Mouse (Mus musculus) hindbrain, embryonic 16.5 days (tissue): ENCODE results near the gene Zw10. TPM values are rescaled to one million over a fixed set of nuclear protein-coding genes. Genes with fewer than 3 reads are reported as not detected.

ENCODE experiments used
- ATAC-seq: fragments of 200-750 bp; cut with Nextera tagmentation; 2 replicates; pipeline ENCODE4 v1.8.0; 2017; ENCODE audit warnings: moderate TSS enrichment, moderate library complexity
- H3K27ac ChIP-seq: fragments of 300-500 bp; sonication (generic); 2 replicates; pipeline ENCODE4 v1.5.1; 2014; ENCODE audit warnings: low read depth, mild to moderate bottlenecking, control low read depth, low read length, moderate library complexity
- H3K27me3 ChIP-seq: fragments of 300-500 bp; sonication (generic); replicated peaks from 2 replicates; pipeline ENCODE4 v1.6.1; 2014; ENCODE audit warnings: low read length; ENCODE audit not compliant: control insufficient read depth, insufficient read depth
- H3K36me3 ChIP-seq: fragments of 300-500 bp; sonication (generic); 2 replicates; pipeline ENCODE4 v1.6.1; 2014; ENCODE audit warnings: mild to moderate bottlenecking, low read length, moderate library complexity, mixed read lengths; ENCODE audit not compliant: control insufficient read depth, insufficient read depth
- H3K4me1 ChIP-seq: fragments of 300-500 bp; sonication (generic); 2 replicates; pipeline ENCODE4 v1.6.1; 2014; ENCODE audit warnings: low read depth, low read length; ENCODE audit not compliant: control insufficient read depth, insufficient read depth
- H3K4me2 ChIP-seq: fragments of 300-500 bp; sonication (generic); 2 replicates; pipeline ENCODE4 v1.6.1; 2014; ENCODE audit warnings: mild to moderate bottlenecking, low read length, control low read depth, moderate library complexity
- H3K4me3 ChIP-seq: fragments of 300-500 bp; sonication (generic); 2 replicates; pipeline ENCODE4 v1.5.1; 2014; ENCODE audit warnings: mild to moderate bottlenecking, low read length, control low read depth, moderate library complexity
- H3K9ac ChIP-seq: fragments of 300-500 bp; sonication (generic); 2 replicates; pipeline ENCODE4 v1.6.1; 2014; ENCODE audit warnings: low read depth, mild to moderate bottlenecking, control low read depth, low read length, moderate library complexity
- H3K9me3 ChIP-seq: fragments of 300-500 bp; sonication (generic); 2 replicates; pipeline ENCODE4 v1.6.1; 2014; ENCODE audit warnings: mild to moderate bottlenecking, low read length, moderate library complexity; ENCODE audit not compliant: control insufficient read depth
- WGBS: fragments of 180-500 bp; shearing (Covaris S2); extraction: QIAGEN DNeasy Blood & Tissue Kit; methylation state at CpG from one replicate; pipeline ENCODE4 v1.1.7; 2014; 5-methylcytosine and 5-hydroxymethylcytosine counted together
- polyA plus RNA-seq: library from polyadenylated mRNA; unstranded; fragments of >200 nt; fragmentation: Nextera tagmentation; extraction: Ambion mirVana; gene quantifications from 2 replicates; pipeline ENCODE4 v1.2.1, GENCODE M21; 2015

The Zw10 gene
- polyA plus RNA-seq, 1 experiment from 2014 or later, result 22.9 TPM

DNA sequence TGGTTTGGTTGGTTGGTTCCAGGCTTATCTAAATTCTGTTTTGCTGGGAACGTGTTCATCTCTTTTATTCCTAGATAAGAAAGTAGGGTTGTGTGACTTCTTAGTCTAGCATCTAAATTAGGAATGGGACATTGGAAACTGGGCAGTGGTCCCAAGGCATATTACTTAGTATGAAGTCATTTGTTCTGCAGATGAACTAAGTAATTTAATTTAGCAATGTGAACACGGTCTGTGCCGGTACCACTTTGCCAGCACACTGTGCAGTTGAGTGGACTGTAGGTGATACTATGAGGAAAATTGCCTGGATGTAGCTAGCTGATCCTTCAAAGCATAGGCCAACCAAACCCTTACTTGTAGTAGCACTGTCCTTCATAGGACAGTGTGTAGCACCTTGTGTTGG, 21.4 kb downstream of the Zw10 start:
- no peak overlapping the region for H3K9ac ChIP-seq
- 83% methylated on average over 3 of the region's 3 CpGs for WGBS
- no peak for ATAC-seq

DNA sequence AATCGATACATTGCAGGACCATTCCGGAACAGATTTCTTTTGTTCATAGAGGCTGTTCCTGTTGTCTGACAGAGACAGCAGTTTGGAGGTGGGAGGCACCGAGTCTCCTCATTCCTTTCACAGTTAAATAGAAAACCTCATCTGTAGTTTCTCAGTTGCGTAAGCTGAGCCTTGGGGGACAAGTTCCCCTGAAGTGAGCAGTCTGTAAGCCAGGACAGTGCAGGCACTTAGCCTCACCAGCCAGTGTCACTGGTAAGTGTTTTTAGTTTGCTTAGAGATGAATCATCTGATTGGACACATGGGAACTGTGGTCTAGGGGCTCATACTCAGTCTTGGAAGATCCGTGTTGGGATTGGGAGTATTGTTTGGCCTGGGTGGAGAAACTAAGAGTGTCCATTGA, 25.7 kb downstream of the Zw10 start, which contains the start of gene Tmprss5:
Tmprss5 (plus strand) TSS at position 154 of the 400 bp plus-strand sequence.
- WGBS, result 42% methylated on average over 5 of the region's 5 CpGs
- no peaks in the 10 kb centered on the region for H3K9me3 ChIP-seq
- no peak within 1 kb of the TSS for H3K4me2 ChIP-seq
- no peak within 1 kb of the TSS for H3K4me3 ChIP-seq
- no peaks in the 10 kb centered on the region for H3K27me3 ChIP-seq
- peaks cover 14% of the 10 kb centered on the region for H3K36me3 ChIP-seq
- H3K4me1 ChIP-seq, result no peaks in the 10 kb centered on the region
- no peak within 1 kb of the TSS for H3K27ac ChIP-seq
- no peak for ATAC-seq
- H3K9ac ChIP-seq, result no peak within 1 kb of the TSS

More for the DNA sequence above, 21.4 kb downstream of the Zw10 start:
- Histone ChIP-seq H3K4me1 (no peaks in the 10 kb centered on the region), H3K36me3 (peaks cover 22% of the 10 kb centered on the region), H3K9me3 (no peaks in the 10 kb centered on the region), H3K27me3 (no peaks in the 10 kb centered on the region), H3K4me3 (no peak overlapping the region), H3K4me2 (no peak overlapping the region), H3K27ac (no peak overlapping the region)

DNA sequence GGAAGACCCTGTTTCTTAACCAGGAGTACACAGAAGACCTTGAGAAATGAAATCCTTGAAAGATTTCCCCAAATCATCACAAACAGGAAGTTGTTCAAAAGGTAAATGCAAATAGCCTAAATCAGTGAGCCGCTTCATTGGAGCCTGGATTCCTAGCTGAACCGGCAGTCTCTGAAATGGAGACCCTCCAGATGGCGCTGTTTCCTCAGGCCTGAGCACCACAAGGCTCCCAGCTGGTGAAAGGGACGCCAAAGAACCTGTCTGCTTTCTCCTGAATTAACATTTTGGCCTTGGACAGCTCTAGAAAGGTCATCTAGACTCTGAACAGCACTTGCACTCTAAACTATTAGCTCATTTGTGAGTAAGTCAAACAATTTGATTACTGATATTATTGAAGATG, 26.1 kb downstream of the Zw10 start:
- H3K4me2 ChIP-seq, result no peak overlapping the region
- H3K4me1 ChIP-seq, result no peaks in the 10 kb centered on the region
- peaks cover 14% of the 10 kb centered on the region for H3K36me3 ChIP-seq
- 0 out of 2 replicates have a peak, but pooled peaks have one; percentile 45 for ATAC-seq
- H3K9ac ChIP-seq, result no peak overlapping the region
- no peak overlapping the region for H3K4me3 ChIP-seq
- H3K9me3 ChIP-seq, result no peaks in the 10 kb centered on the region
- no peaks in the 10 kb centered on the region for H3K27me3 ChIP-seq
- no peak overlapping the region for H3K27ac ChIP-seq
- 3% methylated on average over 4 of the region's 4 CpGs for WGBS

DNA sequence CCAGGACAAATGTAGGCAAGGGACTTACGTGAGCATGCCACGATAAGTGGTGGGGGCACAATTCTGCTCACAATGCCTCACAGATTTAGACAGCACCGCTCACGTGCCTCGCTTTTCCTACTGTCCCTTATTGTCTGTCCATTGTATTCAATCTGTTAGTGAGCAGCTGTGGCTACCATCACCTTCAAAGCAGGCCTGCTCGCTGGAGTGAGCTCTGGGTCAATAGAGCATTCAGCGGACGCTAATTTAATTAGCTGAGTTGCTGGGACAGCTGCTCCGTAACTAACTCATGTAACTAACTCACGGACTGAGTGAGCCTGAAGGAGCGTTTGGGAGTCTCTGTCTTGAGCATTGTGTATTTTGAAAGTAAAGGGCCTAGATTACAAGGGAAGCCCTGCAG, 31.9 kb downstream of the Zw10 start:
- Histone ChIP-seq H3K4me1 (no peaks in the 10 kb centered on the region), H3K9me3 (no peaks in the 10 kb centered on the region), H3K4me3 (no peak overlapping the region), H3K27ac (no peak overlapping the region), H3K9ac (no peak overlapping the region), H3K4me2 (no peak overlapping the region), H3K27me3 (no peaks in the 10 kb centered on the region), H3K36me3 (no peaks in the 10 kb centered on the region)
- 20% methylated on average over 11 of the region's 11 CpGs for WGBS
- ATAC-seq, result no peak

DNA sequence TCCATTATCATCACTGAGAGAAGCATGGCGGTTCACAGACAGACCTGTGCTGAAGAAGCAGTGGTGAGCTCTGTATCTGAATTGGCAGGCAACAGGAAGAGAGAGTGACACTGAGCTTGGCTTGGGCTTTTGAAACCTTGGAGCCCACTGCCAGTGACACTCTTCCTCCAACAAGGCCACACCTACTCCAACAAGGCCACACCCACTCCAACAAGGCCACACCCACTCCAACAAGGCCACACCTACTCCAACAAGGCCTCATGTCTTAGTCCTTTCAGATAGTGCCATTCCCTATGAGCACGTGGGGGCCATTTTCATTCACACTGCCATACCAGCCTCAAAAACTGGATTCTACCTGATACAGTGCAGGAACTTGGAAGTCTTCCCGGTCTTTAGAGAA, 43.5 kb downstream of the Zw10 start:
- Histone ChIP-seq H3K4me2 (no peak overlapping the region), H3K9me3 (no peaks in the 10 kb centered on the region), H3K4me3 (no peak overlapping the region), H3K4me1 (peaks cover 7% of the 10 kb centered on the region), H3K36me3 (no peaks in the 10 kb centered on the region), H3K27me3 (no peaks in the 10 kb centered on the region), H3K9ac (no peak overlapping the region), H3K27ac (no peak overlapping the region)
- 93% methylated on average over 3 of the region's 3 CpGs for WGBS
- ATAC-seq, result no peak

DNA sequence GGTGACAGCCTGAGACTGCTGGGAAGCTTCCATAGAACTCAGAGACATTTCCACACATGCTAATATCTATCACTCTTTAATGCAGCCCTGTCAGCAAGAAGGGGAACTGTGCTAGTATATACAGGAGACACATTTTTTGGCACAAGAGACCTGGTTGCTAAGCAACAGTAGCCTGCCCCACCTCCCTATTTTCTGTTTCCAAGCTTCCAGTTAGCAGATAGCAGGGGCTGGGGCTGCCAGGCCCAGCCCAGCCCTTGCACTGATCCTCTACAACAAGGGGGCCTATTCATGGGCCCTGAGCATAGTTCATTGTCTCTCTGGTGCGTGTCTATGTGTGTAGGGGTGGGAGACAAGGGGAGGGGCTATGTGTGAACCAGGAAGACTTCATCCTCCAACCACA, 46.9 kb downstream of the Zw10 start:
- Histone ChIP-seq H3K27me3 (no peaks in the 10 kb centered on the region), H3K9ac (no peak overlapping the region), H3K4me1 (peaks cover 7% of the 10 kb centered on the region), H3K9me3 (no peaks in the 10 kb centered on the region), H3K4me3 (no peak overlapping the region), H3K36me3 (no peaks in the 10 kb centered on the region), H3K27ac (no peak overlapping the region), H3K4me2 (no peak overlapping the region)
- WGBS, result 14% methylated on average over 1 of the region's 1 CpGs
- ATAC-seq, result peak; percentile 88

DNA sequence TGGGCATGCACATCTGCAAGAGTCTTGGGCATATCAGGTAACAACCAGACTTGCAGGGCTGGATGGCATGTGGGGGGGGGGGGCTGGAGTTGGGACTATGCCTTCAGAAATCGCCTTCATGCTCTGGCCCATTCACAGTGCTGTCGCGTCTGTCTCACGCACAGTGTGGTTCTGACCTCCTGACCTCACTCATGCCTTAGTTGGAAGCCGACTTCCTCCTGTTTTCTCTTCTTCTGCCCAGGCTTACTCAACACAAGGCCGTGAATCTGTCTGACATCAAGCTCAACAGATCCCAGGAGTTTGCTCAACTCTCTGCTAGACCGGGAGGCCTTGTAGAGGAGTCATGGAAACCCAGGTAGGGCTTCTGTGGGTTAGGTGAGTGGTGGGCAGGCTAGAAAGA, 53.7 kb downstream of the Zw10 start:
- Histone ChIP-seq H3K36me3 (no peaks in the 10 kb centered on the region), H3K27ac (no peak overlapping the region), H3K9me3 (no peaks in the 10 kb centered on the region), H3K4me2 (no peak overlapping the region), H3K4me3 (no peak overlapping the region), H3K9ac (no peak overlapping the region), H3K27me3 (no peaks in the 10 kb centered on the region), H3K4me1 (no peaks in the 10 kb centered on the region)
- no peak for ATAC-seq
- 34% methylated on average over 7 of the region's 7 CpGs for WGBS

DNA sequence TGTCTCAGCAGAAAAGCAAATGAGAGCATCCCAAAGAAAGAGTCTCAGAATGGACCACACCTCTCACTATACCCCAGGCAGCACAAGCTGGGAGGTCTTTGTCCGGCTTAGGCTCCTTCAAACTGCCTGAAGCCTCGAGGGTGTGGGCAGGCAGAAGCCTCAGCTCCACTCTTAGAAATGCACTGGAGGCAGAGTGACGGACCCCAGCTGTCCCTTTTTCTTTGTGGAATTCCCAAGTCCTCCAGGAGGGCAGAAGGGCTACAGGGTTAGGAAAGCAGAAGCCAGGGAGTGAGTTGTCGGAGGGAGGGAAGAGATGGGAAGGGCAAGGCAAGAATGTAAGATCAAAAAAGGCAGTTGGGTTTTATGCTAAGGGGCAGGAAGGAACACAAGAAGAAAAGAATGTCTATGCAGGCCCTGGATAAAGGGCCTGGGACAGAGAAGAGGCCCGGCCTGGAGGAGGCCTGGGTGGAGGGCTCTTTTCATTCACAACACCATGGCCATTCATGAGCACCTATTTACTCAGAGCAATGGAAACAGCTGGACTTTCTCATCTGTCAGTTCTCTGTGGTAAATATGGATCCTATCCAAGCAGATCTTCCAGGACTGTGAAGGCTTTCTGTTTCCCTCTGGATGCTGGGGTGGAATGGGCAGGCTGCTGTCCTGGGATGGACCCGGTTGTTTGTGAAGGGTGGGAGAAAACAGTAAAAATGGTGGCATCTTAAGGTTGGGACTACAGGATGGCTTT, 55.2 kb downstream of the Zw10 start:
- WGBS, result 43% methylated on average over 6 of the region's 6 CpGs
- no peak overlapping the region for H3K27ac ChIP-seq

DNA sequence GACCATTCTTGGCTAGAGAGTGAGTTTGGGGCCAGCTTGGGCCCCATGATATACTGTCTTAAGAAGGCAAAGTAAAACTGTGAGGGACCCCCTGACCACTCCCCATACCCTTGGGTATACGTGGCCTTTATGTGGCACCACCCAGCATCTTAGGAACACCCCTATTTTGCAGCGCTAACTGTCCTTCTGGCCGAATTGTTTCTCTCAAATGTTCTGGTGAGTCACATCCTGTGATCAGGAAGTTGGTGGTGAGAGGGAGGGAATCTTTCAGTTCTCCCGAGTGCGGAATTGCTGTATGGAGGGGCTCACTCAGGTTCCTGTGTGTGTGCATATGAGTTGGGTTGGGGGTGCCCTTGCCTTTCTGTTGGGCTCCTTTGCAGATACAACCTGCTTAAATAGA, 55.9 kb downstream of the Zw10 start:
- no peaks in the 10 kb centered on the region for H3K27me3 ChIP-seq
- H3K27ac ChIP-seq, result no peak overlapping the region
- no peak for ATAC-seq
- no peaks in the 10 kb centered on the region for H3K36me3 ChIP-seq
- H3K4me1 ChIP-seq, result no peaks in the 10 kb centered on the region
- H3K9me3 ChIP-seq, result no peaks in the 10 kb centered on the region
- WGBS, result 91% methylated on average over 5 of the region's 5 CpGs
- no peak overlapping the region for H3K4me3 ChIP-seq
- H3K4me2 ChIP-seq, result no peak overlapping the region
- H3K9ac ChIP-seq, result no peak overlapping the region

More for the DNA sequence above, 55.2 kb downstream of the Zw10 start:
- H3K4me2 ChIP-seq, result no peak overlapping the region
- no peaks in the 10 kb centered on the region for H3K4me1 ChIP-seq
- ATAC-seq, result no peak
- H3K27me3 ChIP-seq, result no peaks in the 10 kb centered on the region
- H3K36me3 ChIP-seq, result no peaks in the 10 kb centered on the region
- H3K9ac ChIP-seq, result no peak overlapping the region
- H3K9me3 ChIP-seq, result no peaks in the 10 kb centered on the region
- no peak overlapping the region for H3K4me3 ChIP-seq
